Mouse (Mus musculus) CH12.LX (cell line): ENCODE data around the gene Trappc3. TPM values are rescaled to one million over a fixed set of nuclear protein-coding genes. Genes with fewer than 3 reads are reported as not detected.

Source experiments
- DNase-seq: peaks from one replicate; pipeline ENCODE4 v3.0.0-alpha.2; 2013; ENCODE audit errors: extremely low read depth
- H3K27ac ChIP-seq: 2 replicates; pipeline ENCODE4 v1.5.1; 2012; ENCODE audit warnings: low read depth, mild to moderate bottlenecking, control low read depth, moderate library complexity; ENCODE audit not compliant: insufficient read depth
- H3K27me3 ChIP-seq: replicated peaks from 2 replicates; pipeline ENCODE3; 2012; ENCODE audit warnings: inconsistent platforms
- H3K36me3 ChIP-seq, 2 experiments: replicated peaks in 1 of 2; 2 replicates each; pipeline versions ENCODE3 to v1.6.1; 2012; ENCODE audit warnings: inconsistent platforms in 1 of 2, low read length in 1 of 2, mild to moderate bottlenecking in 1 of 2, mixed read lengths in 1 of 2, moderate library complexity in 1 of 2; ENCODE audit not compliant: control insufficient read depth in 1 of 2, insufficient read depth in 1 of 2
- H3K4me1 ChIP-seq, 2 experiments: 2 replicates each; pipeline ENCODE4 v1.6.1; 2012; ENCODE audit warnings: inconsistent platforms in 1 of 2, moderate library complexity in 1 of 2; ENCODE audit not compliant: insufficient read depth in 2 of 2, control insufficient read depth in 1 of 2
- H3K4me2 ChIP-seq: 2 replicates; pipeline ENCODE4 v1.6.1; 2012; ENCODE audit warnings: low read depth, mild to moderate bottlenecking, control low read depth; ENCODE audit not compliant: poor library complexity, insufficient read depth, severe bottlenecking
- H3K4me3 ChIP-seq, 3 experiments: fragments of 150-350 bp in 1 of 3; sonication (generic) in 1 of 3; replicated peaks in 1 of 3; 2 replicates each; pipeline versions ENCODE3 to v1.5.1; 2011 to 2012; ENCODE audit warnings: low read depth in 2 of 3, low read length in 2 of 3, mild to moderate bottlenecking in 2 of 3, moderate library complexity in 2 of 3, control low read depth in 1 of 3, improper control_type of control experiment in 1 of 3, inconsistent platforms in 1 of 3, mixed read lengths in 1 of 3; ENCODE audit not compliant: poor library complexity in 1 of 3
- H3K79me2 ChIP-seq: replicated peaks from 2 replicates; pipeline ENCODE4 v1.6.1; 2012; ENCODE audit warnings: mild to moderate bottlenecking, moderate library complexity; ENCODE audit not compliant: control insufficient read depth, poor library complexity, insufficient read depth, severe bottlenecking; ENCODE audit errors: extremely low read depth
- H3K9ac ChIP-seq: 2 replicates; pipeline ENCODE4 v1.6.1; 2012; ENCODE audit warnings: low read depth, mild to moderate bottlenecking, control low read depth, moderate library complexity; ENCODE audit not compliant: insufficient read depth
- H3K9me3 ChIP-seq: replicated peaks from 2 replicates; pipeline ENCODE3; 2012; ENCODE audit warnings: low read length, inconsistent platforms, mixed read lengths
- BHLHE40 ChIP-seq: IDR thresholded peaks from 2 replicates; pipeline ENCODE4 v1.6.1; 2011; ENCODE audit warnings: mild to moderate bottlenecking, low read depth, low read length, improper control_type of control experiment
- CHD1 ChIP-seq: IDR thresholded peaks from 2 replicates; pipeline ENCODE4 v1.6.1; 2012; ENCODE audit warnings: low read depth, low read length, improper control_type of control experiment, inconsistent platforms
- CHD2 ChIP-seq: IDR thresholded peaks from 2 replicates; pipeline ENCODE4 v1.6.1; 2011; ENCODE audit warnings: low read length, improper control_type of control experiment
- IRF4 ChIP-seq: IDR thresholded peaks from 2 replicates; pipeline ENCODE4 v1.6.1; 2014; ENCODE audit warnings: low read depth, mild to moderate bottlenecking, inconsistent platforms, low read length, improper control_type of control experiment
- MXI1 ChIP-seq: IDR thresholded peaks from 2 replicates; pipeline ENCODE4 v1.6.1; 2011; ENCODE audit warnings: mild to moderate bottlenecking, low read depth, low read length, improper control_type of control experiment
- NRF1 ChIP-seq: IDR thresholded peaks from 2 replicates; pipeline ENCODE4 v1.6.1; 2014; ENCODE audit warnings: low read depth, mild to moderate bottlenecking, inconsistent platforms, low read length, improper control_type of control experiment, moderate library complexity
- SMC3 ChIP-seq: IDR thresholded peaks from 2 replicates; pipeline ENCODE4 v1.6.1; 2011; ENCODE audit warnings: low read depth, low read length, improper control_type of control experiment
- UBTF ChIP-seq: IDR thresholded peaks from 2 replicates; pipeline ENCODE4 v1.6.1; 2012; ENCODE audit warnings: low read depth, mild to moderate bottlenecking, inconsistent platforms, low read length, improper control_type of control experiment, moderate library complexity
- USF1 ChIP-seq: IDR thresholded peaks from 2 replicates; pipeline ENCODE4 v1.6.1; 2014; ENCODE audit warnings: low read depth, mild to moderate bottlenecking, inconsistent platforms, low read length, improper control_type of control experiment
- ZKSCAN1 ChIP-seq: IDR thresholded peaks from 2 replicates; pipeline ENCODE4 v1.6.1; 2012; ENCODE audit warnings: low read depth, inconsistent platforms, low read length, improper control_type of control experiment, borderline replicate concordance
- ZMIZ1 ChIP-seq: IDR thresholded peaks from 2 replicates; pipeline ENCODE4 v1.6.1; 2012; ENCODE audit warnings: low read depth, mild to moderate bottlenecking, inconsistent platforms, low read length, improper control_type of control experiment
- dilution Hi-C: fragments of 300-500 bp; cut with MboI; formaldehyde crosslinking; loops from 2 replicates; pipeline ENCODE4 v1.14.3; 2020; ENCODE audit warnings: low sequenced_read_pairs; ENCODE audit not compliant: extremely low pct_unique_long_range_greater_than_20kb, extremely low pct_ligation_motif_present
- in situ Hi-C: fragments of 300-500 bp; cut with MboI; formaldehyde crosslinking; loops from 3 replicates; pipeline ENCODE4 v1.14.3; 2019; ENCODE audit warnings: low sequenced_read_pairs, low pct_ligation_motif_present, low pct_unique_long_range_greater_than_20kb, mixed read lengths
- polyA plus RNA-seq: library from polyadenylated mRNA; unstranded; fragments of >175 nt; gene quantifications from 2 replicates; pipeline ENCODE4 v1.2.1, GENCODE M21; 2012; ENCODE audit warnings: low read depth; ENCODE audit not compliant: insufficient read length
- total RNA-seq, 2 experiments: library from RNA; depleted of rRNA; stranded (reverse); fragments of 300-350 nt in 1 of 2; fragments of >200 nt in 1 of 2; gene quantifications; 2 replicates each; pipeline ENCODE4 v1.2.3; 2012 to 2014

Gene Trappc3
- total and polyA plus RNA-seq, 3 experiments = 72.7 to 94.8 (median 74.1) TPM

DNA sequence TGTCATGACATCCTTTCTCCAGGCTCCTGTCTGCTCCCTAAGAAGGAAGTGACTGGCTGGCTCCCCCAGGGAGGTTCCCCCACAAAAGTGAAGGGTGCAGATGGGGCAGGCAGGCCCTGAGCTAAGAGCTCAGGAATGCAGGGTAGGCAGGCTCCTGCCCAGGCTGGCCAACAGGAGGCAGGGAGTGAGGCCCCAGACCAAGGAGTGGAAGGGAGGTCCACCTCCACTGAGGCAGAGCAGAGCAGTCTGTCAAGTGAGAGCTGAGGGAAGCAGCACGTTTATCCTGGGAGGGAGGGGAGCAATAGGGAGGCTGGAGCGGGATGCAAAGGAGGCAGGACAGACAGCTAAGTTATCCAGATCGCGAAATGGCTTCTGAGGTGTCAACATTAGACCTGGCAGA, 11.5 kb upstream of the Trappc3 start:
- Histone ChIP-seq H3K4me2 (no peak overlapping the region), H3K9ac (no peak overlapping the region), H3K4me1 (peaks cover 10 to 53% of the 10 kb centered on the region in 2 experiments), H3K79me2 (peaks cover 27% of the 10 kb centered on the region), H3K36me3 (peaks cover 0 to 66% of the 10 kb centered on the region in 2 experiments), H3K27me3 (no peaks in the 10 kb centered on the region), H3K4me3 (no peak overlapping the region)
- no peak for DNase-seq
- in situ Hi-C loops (no loop called here), dilution Hi-C loops (no loop called here)
- TF ChIP-seq ZMIZ1 (no peak), CHD2 (no peak)
- TF ChIP-seq, all 38 proteins: peak for 0
- Histone ChIP-seq H3K9me3 (no peaks in the 10 kb centered on the region), H3K27ac (no peak overlapping the region)

DNA sequence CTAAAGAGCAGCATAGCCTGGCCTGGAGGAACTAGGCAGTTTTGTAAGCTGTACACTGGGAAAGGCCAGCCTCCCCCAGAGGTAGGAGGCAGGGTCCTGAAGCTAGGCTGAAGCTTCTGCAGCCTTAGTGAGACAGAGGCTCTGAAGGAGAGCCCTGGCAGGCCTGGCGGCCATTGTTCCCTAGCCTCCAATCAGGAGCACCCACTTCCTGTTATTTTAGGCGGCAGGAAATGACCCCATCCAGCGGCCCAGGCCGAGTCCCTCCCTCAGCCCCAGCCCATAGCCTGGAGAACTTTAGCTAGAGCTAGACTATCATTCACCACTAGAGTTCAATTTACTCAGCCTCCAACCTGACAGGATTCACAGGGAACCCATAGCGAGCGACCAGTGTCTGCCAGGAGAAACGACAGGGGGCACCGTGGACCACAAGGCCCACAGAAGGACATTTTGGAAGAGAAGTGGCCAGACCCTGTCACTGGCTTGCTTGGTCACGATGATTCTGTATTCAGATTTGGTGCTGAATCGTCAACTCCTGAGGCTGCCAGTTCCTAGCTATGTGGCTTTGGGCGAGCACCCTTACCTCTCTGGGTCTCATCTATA, 10.4 kb upstream of the Trappc3 start:
- peaks cover 0 to 55% of the 10 kb centered on the region in 2 experiments for H3K36me3 ChIP-seq
- TF ChIP-seq USF1 = no peak
- no peak for TF ChIP-seq UBTF
- TF ChIP-seq ZKSCAN1 = no peak
- no peak for TF ChIP-seq IRF4
- TF ChIP-seq SMC3 = no peak
- TF ChIP-seq BHLHE40 = no peak
- TF ChIP-seq MXI1 = no peak
- H3K27me3 ChIP-seq = no peaks in the 10 kb centered on the region
- H3K4me3 ChIP-seq = no peak overlapping the region
- H3K9me3 ChIP-seq = no peaks in the 10 kb centered on the region
- DNase-seq = no peak
- no peak overlapping the region for H3K27ac ChIP-seq
- no peak overlapping the region for H3K4me2 ChIP-seq
- H3K9ac ChIP-seq = no peak overlapping the region
- in situ Hi-C loops (no loop called here), dilution Hi-C loops (no loop called here)
- peaks cover 27% of the 10 kb centered on the region for H3K79me2 ChIP-seq
- H3K4me1 ChIP-seq = peaks cover 10 to 51% of the 10 kb centered on the region in 2 experiments

DNA sequence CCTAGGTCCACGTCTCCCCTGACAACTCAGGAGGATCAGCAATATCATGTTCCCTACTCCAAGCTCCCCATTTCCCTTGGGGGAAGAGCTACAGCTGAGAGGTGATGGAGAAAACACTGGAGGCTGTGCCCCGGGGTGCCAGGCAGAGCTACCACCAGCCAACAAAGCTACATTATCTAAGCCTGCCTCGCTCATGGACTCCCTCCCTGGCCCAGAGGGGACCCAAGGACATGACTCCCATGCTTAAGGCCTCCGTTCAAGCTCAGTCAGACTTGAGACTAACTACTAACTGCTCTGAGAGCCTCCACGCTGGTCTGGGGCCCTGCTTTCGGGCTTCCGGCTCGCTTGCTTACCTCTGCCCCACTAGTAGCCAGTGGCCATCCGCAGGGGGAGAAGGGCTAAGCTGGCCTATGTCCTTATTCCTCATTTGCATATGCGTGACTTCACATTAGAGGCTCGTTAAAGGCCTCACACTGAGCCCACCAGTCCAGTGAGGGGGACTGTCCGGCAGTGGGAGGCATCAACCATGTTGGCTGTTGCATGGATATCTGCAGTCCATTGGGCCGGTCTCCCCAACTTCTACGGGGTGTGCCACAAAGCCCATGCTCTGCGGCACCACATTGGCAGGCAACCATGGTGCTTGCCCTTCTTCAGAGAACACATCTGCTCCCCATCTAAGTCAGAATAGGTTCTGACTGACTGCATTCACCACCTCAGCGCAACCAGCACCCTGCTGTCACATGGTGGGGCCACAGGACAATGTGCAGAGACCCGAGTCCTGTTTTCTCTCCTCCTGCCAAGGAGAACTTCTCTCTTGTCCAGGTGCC, 9.5 kb upstream of the Trappc3 start:
- no peak overlapping the region for H3K4me2 ChIP-seq
- peaks cover 16 to 60% of the 10 kb centered on the region in 2 experiments for H3K4me1 ChIP-seq
- peaks cover 27% of the 10 kb centered on the region for H3K79me2 ChIP-seq
- H3K9ac ChIP-seq = no peak overlapping the region
- in situ Hi-C loops (no loop called here), dilution Hi-C loops (no loop called here)
- no peak overlapping the region for H3K4me3 ChIP-seq
- DNase-seq = no peak
- H3K9me3 ChIP-seq = no peaks in the 10 kb centered on the region
- no peaks in the 10 kb centered on the region for H3K27me3 ChIP-seq
- H3K36me3 ChIP-seq = peaks cover 0 to 46% of the 10 kb centered on the region in 2 experiments
- TF ChIP-seq NRF1 (no peak), CHD1 (no peak)
- H3K27ac ChIP-seq = no peak overlapping the region
